Mouse (Mus musculus): ENCODE data around the gene 1700129C05Rik. TPM values are rescaled to one million over a fixed set of nuclear protein-coding genes. Genes with fewer than 3 reads are reported as not detected.

The 1700129C05Rik gene
- polyA plus RNA-seq, 1 experiment from 2014 or later: not detected

Other genes starting within 250 kb of the 1700129C05Rik start
- gene Gm5142, start 35.9 kb upstream of the 1700129C05Rik start, polyA plus RNA-seq (2015; fragmentation: Nextera tagmentation; extraction: Ambion mirVana): not detected in 2 replicates
- 93.9 and 94.8 TPM in 2 replicates for gene Rcbtb1, start 58.3 kb upstream of the 1700129C05Rik start, polyA plus RNA-seq (2015; fragmentation: Nextera tagmentation; extraction: Ambion mirVana)
- gene Gm6904, start 117.3 kb upstream of the 1700129C05Rik start, polyA plus RNA-seq (2015; fragmentation: Nextera tagmentation; extraction: Ambion mirVana): 0.20 TPM in 1 of 2 replicates, not detected in the other
- gene Phf11a, start 154.6 kb upstream of the 1700129C05Rik start, polyA plus RNA-seq (2015; fragmentation: Nextera tagmentation; extraction: Ambion mirVana): not detected in 2 replicates
- gene Phf11b, start 198.5 kb upstream of the 1700129C05Rik start, polyA plus RNA-seq (2015; fragmentation: Nextera tagmentation; extraction: Ambion mirVana): 0.15 TPM in 1 of 2 replicates, not detected in the other
- gene Phf11d, start 222.6 kb upstream of the 1700129C05Rik start, polyA plus RNA-seq (2015; fragmentation: Nextera tagmentation; extraction: Ambion mirVana): 0.17 TPM in 1 of 2 replicates, not detected in the other

Data from forebrain, embryonic 13.5 days (tissue).